Mouse (Mus musculus) G1E (cell line): ENCODE measurements around the gene Il3. TPM values are rescaled to one million over a fixed set of nuclear protein-coding genes. Genes with fewer than 3 reads are reported as not detected.

Experiments
- ATAC-seq: 2 replicates; pipeline ENCODE4 v1.8.0; 2016; ENCODE audit warnings: mild to moderate bottlenecking; ENCODE audit not compliant: insufficient number of reproducible peaks, poor library complexity, low FRiP score, severe bottlenecking; ENCODE audit errors: extremely low read depth
- DNase-seq: peaks from one replicate; pipeline ENCODE4 v3.0.0; 2012; ENCODE audit warnings: low spot score
- H3K27me3 ChIP-seq: 2 replicates; pipeline ENCODE4 v1.6.1; 2012; ENCODE audit warnings: mild to moderate bottlenecking, low read length, inconsistent platforms; ENCODE audit not compliant: insufficient read depth
- H3K36me3 ChIP-seq: replicated peaks from 2 replicates; pipeline ENCODE3; 2012; ENCODE audit warnings: mild to moderate bottlenecking, inconsistent platforms
- H3K4me1 ChIP-seq: 2 replicates; pipeline ENCODE4 v1.6.1; 2012; ENCODE audit warnings: low read depth, low read length, inconsistent platforms, mixed read lengths; ENCODE audit not compliant: insufficient read depth
- H3K4me3 ChIP-seq: 2 replicates; pipeline ENCODE4 v1.5.1; 2012; ENCODE audit warnings: low read depth, mild to moderate bottlenecking, inconsistent platforms, low read length, moderate library complexity, mixed read lengths
- H3K9me3 ChIP-seq: replicated peaks from 2 replicates; pipeline ENCODE4 v1.6.1; 2012; ENCODE audit warnings: inconsistent platforms
- CTCF ChIP-seq: IDR thresholded peaks from 2 replicates; pipeline ENCODE4 v1.5.1; 2012; ENCODE audit warnings: low read depth, low read length, inconsistent platforms, mixed read lengths
- GATA1 ChIP-seq: IDR thresholded peaks from 2 replicates; pipeline ENCODE4 v1.6.1; 2012; ENCODE audit warnings: borderline replicate concordance, low read length, inconsistent platforms, mixed read lengths
- GATA2 ChIP-seq: IDR thresholded peaks from 2 replicates; pipeline ENCODE4 v1.6.1; 2012; ENCODE audit warnings: low read depth, low read length, inconsistent platforms, borderline replicate concordance
- POLR2AphosphoS5 ChIP-seq: IDR thresholded peaks from 2 replicates; pipeline ENCODE4 v1.6.1; 2012; ENCODE audit warnings: low read depth, low read length, inconsistent platforms; ENCODE audit not compliant: insufficient replicate concordance
- TAL1 ChIP-seq: conservative IDR thresholded peaks from 2 replicates; pipeline ENCODE4 v1.6.1; 2012; ENCODE audit warnings: low read depth, low read length, inconsistent platforms, mixed read lengths
- polyA plus RNA-seq: library from polyadenylated mRNA; stranded (reverse); fragments of >175 nt; gene quantifications from 2 replicates; pipeline ENCODE4 v1.2.3, GENCODE M21; 2012
- total RNA-seq, 2 experiments: library from RNA; stranded (forward) in 1 of 2; stranded (reverse) in 1 of 2; fragments of 200-1000 nt in 1 of 2; fragments of >200 nt in 1 of 2; fragmentation: Nextera tagmentation in 1 of 2; gene quantifications; 2 replicates each; pipeline ENCODE4 v1.2.3; 2014 to 2017

Gene Il3
- total and polyA plus RNA-seq, 3 experiments, result 0.22 TPM; not detected in 2

DNA sequence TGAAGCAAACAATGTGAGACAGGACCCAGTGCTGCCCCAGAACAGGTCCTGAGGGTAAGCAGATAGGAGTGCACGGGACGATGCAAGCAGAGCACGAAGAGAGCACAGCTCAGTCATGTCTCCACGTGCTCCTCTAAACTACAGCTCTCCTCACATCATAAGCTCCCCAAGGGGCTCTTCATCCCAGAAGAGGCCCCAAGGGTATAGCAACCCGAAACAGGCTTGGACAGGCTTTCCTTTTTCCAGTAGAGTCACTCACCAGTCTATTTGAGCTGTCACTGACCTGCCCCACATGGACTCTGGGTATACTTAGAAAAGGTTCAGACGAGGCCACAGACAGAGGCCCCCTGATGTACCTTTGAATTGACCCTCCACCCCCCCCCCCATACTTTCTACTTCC, 22.6 kb downstream of the Il3 start:
- ATAC-seq, result no peak
- no peak overlapping the region for H3K4me3 ChIP-seq
- no peaks in the 10 kb centered on the region for H3K36me3 ChIP-seq
- TF ChIP-seq CTCF, result no peak
- TF ChIP-seq POLR2AphosphoS5, result no peak
- TF ChIP-seq GATA1, result no peak
- no peak for TF ChIP-seq TAL1
- TF ChIP-seq GATA2, result no peak
- no peaks in the 10 kb centered on the region for H3K9me3 ChIP-seq
- peaks cover 6% of the 10 kb centered on the region; the same call in 1 of the 2 replicates for H3K27me3 ChIP-seq
- DNase-seq, result no peak
- no peaks in the 10 kb centered on the region for H3K4me1 ChIP-seq

DNA sequence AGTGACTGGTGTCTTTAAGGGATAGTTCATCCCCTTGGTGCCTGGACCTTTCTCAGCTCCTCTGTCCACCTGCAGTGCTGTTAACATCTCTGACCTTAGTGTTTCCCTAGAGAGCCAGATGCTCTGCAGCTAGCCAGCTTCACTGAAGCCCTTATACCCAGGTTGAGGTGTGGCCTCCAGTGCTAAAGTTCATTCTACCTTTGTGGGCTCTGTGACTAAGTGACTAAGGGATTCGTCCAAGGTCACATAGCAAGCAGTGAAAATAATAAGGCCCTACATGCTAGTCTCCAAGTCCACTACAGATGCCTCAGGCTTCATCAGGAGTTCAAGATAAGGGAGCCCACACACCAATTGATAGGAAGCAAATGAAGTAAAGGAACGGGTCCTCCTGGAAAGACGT, 24.6 kb downstream of the Il3 start:
- Histone ChIP-seq H3K4me3 (no peak overlapping the region), H3K27me3 (peaks cover 16% of the 10 kb centered on the region), H3K4me1 (no peaks in the 10 kb centered on the region), H3K9me3 (no peaks in the 10 kb centered on the region), H3K36me3 (no peaks in the 10 kb centered on the region)
- no peak for TF ChIP-seq CTCF
- TF ChIP-seq GATA2, result no peak
- TF ChIP-seq GATA1, result no peak
- no peak for TF ChIP-seq TAL1
- TF ChIP-seq POLR2AphosphoS5, result no peak
- ATAC-seq (no peak), DNase-seq (no peak)

DNA sequence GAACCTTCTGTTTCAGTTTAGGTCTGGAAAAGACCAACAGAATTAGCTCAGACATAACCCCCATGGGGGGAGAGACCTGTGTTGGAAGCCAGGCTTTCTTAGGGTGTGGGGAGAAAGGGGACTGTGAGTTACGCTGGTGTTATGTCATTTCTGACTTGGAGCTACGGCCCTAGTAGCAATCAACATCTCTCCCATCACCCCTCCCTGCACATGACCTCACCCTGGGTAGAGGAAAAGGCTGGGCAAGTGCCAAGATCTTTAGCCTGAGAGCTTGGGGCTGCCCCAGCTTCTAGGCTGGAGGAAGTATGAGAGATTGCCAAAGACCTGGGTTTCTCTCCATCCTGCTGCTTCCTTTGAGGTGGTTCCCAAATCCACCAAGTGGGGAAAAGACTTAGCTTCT, 30.1 kb downstream of the Il3 start:
- H3K4me3 ChIP-seq, result no peak overlapping the region

DNA sequence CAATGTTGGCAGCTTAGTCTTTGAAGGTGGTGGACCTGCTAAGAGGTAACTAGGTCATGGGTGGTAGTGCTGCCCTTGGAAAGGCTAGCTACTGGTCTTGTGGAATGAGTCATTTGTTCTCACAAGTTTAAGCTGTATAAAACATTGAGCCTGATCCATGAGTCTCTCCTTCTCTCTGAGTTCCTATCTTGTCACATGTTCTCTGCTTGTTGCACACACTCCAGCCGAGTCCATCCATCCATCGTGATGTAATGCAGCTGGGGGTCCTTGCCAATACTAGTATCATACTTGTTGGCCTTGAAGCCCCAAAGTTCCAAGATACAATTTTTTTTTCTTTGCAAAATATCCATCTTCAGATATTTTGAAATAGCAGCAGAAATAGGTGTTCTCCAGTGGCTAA, 39.6 kb downstream of the Il3 start:
- Histone ChIP-seq H3K4me3 (no peak overlapping the region), H3K4me1 (no peaks in the 10 kb centered on the region), H3K9me3 (no peaks in the 10 kb centered on the region), H3K36me3 (no peaks in the 10 kb centered on the region), H3K27me3 (no peaks in the 10 kb centered on the region; the same call in 1 of the 2 replicates)
- no peak for ATAC-seq
- TF ChIP-seq TAL1 (no peak), CTCF (no peak), GATA1 (no peak), POLR2AphosphoS5 (no peak), GATA2 (no peak)
- DNase-seq, result no peak

More for the DNA sequence above, 30.1 kb downstream of the Il3 start:
- DNase-seq, result no peak
- H3K4me1 ChIP-seq, result no peaks in the 10 kb centered on the region
- no peak for TF ChIP-seq GATA1
- TF ChIP-seq POLR2AphosphoS5, result no peak
- no peak for TF ChIP-seq CTCF
- TF ChIP-seq TAL1, result no peak
- TF ChIP-seq GATA2, result no peak
- no peaks in the 10 kb centered on the region for H3K36me3 ChIP-seq
- H3K27me3 ChIP-seq, result peaks cover 25% of the 10 kb centered on the region
- ATAC-seq, result no peak
- no peaks in the 10 kb centered on the region for H3K9me3 ChIP-seq

DNA sequence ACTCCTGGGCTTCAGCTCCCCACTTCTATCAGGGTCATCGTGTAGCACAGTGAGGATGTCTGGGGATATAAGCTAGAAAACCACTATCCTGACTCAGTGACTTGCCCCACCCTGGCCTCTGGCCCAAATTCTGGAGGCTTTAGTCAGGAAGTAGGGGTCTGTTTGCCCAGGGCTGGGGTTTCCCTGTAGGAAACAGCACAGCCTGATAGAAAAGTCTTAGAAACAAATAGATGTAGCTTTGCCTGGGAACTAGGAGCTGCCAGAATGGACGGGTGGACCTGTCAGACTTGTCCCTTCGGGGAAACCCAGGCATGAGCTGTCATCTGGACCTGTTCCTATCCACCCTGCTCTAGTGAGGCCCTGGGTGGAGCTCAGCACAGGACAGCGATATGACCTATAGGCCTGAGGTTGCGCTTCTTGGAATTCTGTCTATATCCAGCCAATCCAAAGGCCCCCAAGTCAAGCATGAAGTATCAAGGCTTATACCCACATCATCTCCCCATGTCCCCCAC, 42.5 kb downstream of the Il3 start:
- DNase-seq, result no peak
- Histone ChIP-seq H3K9me3 (no peaks in the 10 kb centered on the region), H3K27me3 (peaks cover 5% of the 10 kb centered on the region; the same call in 1 of the 2 replicates), H3K4me1 (no peaks in the 10 kb centered on the region), H3K36me3 (no peaks in the 10 kb centered on the region), H3K4me3 (no peak overlapping the region)
- no peak for ATAC-seq
- no peak for TF ChIP-seq GATA2
- no peak for TF ChIP-seq CTCF
- TF ChIP-seq TAL1, result no peak
- no peak for TF ChIP-seq GATA1
- TF ChIP-seq POLR2AphosphoS5, result no peak

DNA sequence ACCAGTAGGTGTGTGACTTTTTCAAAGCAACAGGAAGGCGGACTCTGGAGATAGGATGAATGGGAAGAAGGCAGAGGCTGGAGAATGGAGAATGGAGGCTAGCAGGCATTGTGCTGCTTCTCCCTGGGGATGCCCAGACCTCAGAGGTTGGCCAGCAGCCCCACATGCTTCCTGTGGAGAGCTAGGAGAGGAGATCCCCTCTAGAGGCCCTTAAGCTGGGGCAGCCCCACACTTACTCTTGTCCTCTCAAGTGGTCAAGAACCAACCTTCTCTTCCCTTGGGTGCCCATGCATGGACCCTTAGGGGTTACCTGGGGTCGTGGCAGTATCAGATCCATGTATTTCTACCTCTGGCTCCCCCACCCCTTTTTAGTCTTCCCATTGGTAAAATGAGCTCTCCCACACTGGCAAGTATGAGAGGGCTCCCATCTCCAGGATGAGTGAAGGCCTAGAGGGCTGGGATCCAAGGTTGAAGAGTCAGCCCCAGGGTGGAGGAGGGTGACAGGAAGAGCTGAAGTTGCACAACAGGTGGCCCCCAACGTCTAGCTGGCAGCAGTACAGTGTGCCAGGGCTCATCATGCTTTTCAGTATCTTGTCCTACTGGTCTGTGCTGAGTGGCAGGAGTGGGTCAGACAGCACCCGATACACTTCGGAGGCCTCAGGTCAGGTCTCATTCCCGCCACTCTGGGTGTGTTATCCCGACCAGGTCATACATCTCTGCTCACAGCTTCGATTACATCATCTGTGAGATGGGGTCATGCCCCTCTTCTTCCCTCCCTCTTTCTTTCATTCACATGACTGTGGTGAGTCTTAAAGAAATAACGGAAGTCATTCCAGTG, 43.2 kb downstream of the Il3 start:
- TF ChIP-seq GATA2 (no peak), POLR2AphosphoS5 (no peak), GATA1 (no peak), TAL1 (no peak)
- no peak overlapping the region for H3K4me3 ChIP-seq
- H3K9me3 ChIP-seq, result no peaks in the 10 kb centered on the region
- H3K36me3 ChIP-seq, result no peaks in the 10 kb centered on the region
- no peaks in the 10 kb centered on the region for H3K4me1 ChIP-seq
- H3K27me3 ChIP-seq, result peaks cover 5% of the 10 kb centered on the region; the same call in 1 of the 2 replicates
- DNase-seq, result no peak
- ATAC-seq, result no peak
